Mouse (Mus musculus) neural tube, embryonic 10.5 days (tissue): ENCODE data around the gene Atg10.
"Not testable (repeated sequence)": the region's sequence is repeated elsewhere in the genome, so short reads cannot be mapped to it uniquely, and the experiment has no call there.

Experiments
- DNase-seq: peaks from one replicate; pipeline ENCODE4 v3.0.0-alpha.2; 2017; ENCODE audit warnings: low spot score; ENCODE audit errors: extremely low spot score

Atg10 gene

GRCm38 (mm10) chr13:90960591-90960990, 263.2 kb downstream of the Atg10 start:
- DNase-seq = no peak

GRCm38 (mm10) chr13:90958894-90959293, 264.9 kb downstream of the Atg10 start:
- DNase-seq = no peak

GRCm38 (mm10) chr13:90939600-90939999, 284.2 kb downstream of the Atg10 start:
- DNase-seq = no peak

- DNase-seq = no peak
These were observed 284.6 kb downstream of the Atg10 start for GRCm38 (mm10) chr13:90939192-90939591.

- DNase-seq = no peak
These were observed 287.9 kb downstream of the Atg10 start for GRCm38 (mm10) chr13:90935852-90936251.

GRCm38 (mm10) chr13:90933256-90933655, 290.5 kb downstream of the Atg10 start:
- DNase-seq = no peak

GRCm38 (mm10) chr13:90929847-90930246, 293.9 kb downstream of the Atg10 start:
- peak; percentile 56 for DNase-seq

- DNase-seq = not testable (repeated sequence)
These were observed 295.5 kb downstream of the Atg10 start for GRCm38 (mm10) chr13:90928266-90928665.

GRCm38 (mm10) chr13:90926938-90927633, 296.7 kb downstream of the Atg10 start:
- no peak for DNase-seq

GRCm38 (mm10) chr13:90926125-90926765, 297.5 kb downstream of the Atg10 start:
- no peak for DNase-seq

GRCm38 (mm10) chr13:90925191-90925590, 298.6 kb downstream of the Atg10 start:
- DNase-seq = no peak

- DNase-seq = no peak
These were observed 299.7 kb downstream of the Atg10 start for GRCm38 (mm10) chr13:90924072-90924471.

GRCm38 (mm10) chr13:90923617-90924016, 300.2 kb downstream of the Atg10 start:
- DNase-seq = not testable (repeated sequence)

- DNase-seq = peak; percentile 95
These were observed 300.8 kb downstream of the Atg10 start, which contains the start of gene Rps23 for GRCm38 (mm10) chr13:90922751-90923612. Rps23 (plus strand) TSS chr13:90922958.

- DNase-seq = no peak
These were observed 309.0 kb downstream of the Atg10 start for GRCm38 (mm10) chr13:90914721-90915120.

- DNase-seq = no peak
These were observed 310.0 kb downstream of the Atg10 start for GRCm38 (mm10) chr13:90913675-90914192.

- DNase-seq = no peak
These were observed 310.8 kb downstream of the Atg10 start for GRCm38 (mm10) chr13:90912760-90913674.

GRCm38 (mm10) chr13:90907376-90907775, 316.4 kb downstream of the Atg10 start:
- DNase-seq = no peak

GRCm38 (mm10) chr13:90905176-90905575, 318.6 kb downstream of the Atg10 start, which contains the start of gene Atp6ap1l:
Atp6ap1l (minus strand) TSS chr13:90905355.
- no peak for DNase-seq

- DNase-seq = no peak
These were observed 326.9 kb downstream of the Atg10 start for GRCm38 (mm10) chr13:90896821-90897220.
